Mouse (Mus musculus): ENCODE measurements around the gene Snx18.

DNA sequence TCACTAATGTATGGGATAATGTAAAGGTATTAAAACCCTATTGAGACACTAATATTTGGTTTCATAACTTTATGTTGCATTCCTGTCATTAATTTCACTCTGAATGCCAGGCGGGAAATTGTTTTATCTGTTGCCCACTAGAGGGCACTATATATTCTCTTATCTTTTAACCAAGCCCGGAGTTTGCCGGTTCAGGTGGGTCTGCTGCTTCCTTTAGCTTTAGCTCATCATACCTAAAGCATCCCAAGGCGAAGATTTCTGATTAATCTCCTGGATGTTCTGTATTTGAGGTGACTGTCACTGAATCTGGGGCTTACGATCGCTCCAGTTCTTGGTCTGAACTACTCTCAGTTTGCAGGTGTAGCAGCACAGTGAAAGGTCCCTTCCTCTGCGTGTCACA lies 20.6 kb upstream of the Snx18 start:
- no peak for TF ChIP-seq EP300 (IDR thresholded peaks at IDR 0.05; ENCODE audit: insufficient read depth, low read depth, low read length)
- TF ChIP-seq CTCF (IDR thresholded peaks at IDR 0.05; ENCODE audit: low read depth, low read length) = no peak

Measured in ES-Bruce4 (cell line).